Mouse (Mus musculus): Measurements from ENCODE around the gene Brip1. TPM values are rescaled to one million over a fixed set of nuclear protein-coding genes. Genes with fewer than 3 reads are reported as not detected.

The Brip1 gene
- polyA plus RNA-seq, 1 experiment from 2014 or later = 7.5 TPM

DNA sequence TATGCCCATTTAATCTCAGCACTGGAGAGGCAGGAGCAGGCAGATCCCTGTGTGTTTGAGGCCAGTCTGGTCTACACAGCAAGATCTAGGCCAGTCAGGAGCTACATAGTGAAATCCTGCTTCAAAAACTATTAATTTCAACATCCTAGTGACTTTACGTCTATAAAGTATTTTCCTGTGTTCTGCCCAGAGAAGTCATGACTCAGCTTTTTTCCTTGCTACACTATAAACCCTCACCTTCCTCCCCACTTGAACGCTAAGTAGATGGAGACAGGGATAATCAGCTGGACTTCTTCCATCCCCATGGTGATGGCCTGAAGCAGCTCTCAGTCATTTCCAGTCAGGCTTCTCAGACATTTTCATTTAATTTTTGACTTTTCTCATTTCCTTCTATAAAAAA, 187.9 kb downstream of the Brip1 start:
- no peaks in the 10 kb centered on the region for H3K36me3 ChIP-seq
- H3K9me3 ChIP-seq = no peaks in the 10 kb centered on the region
- H3K4me1 ChIP-seq = peaks cover 10% of the 10 kb centered on the region
- H3K27me3 ChIP-seq = no peaks in the 10 kb centered on the region
- no peak for ATAC-seq (ENCODE audit: insufficient number of reproducible peaks, low FRiP score, low TSS enrichment, low read depth)
- no peak overlapping the region for H3K4me2 ChIP-seq
- no peak overlapping the region for H3K4me3 ChIP-seq
- no peak overlapping the region for H3K27ac ChIP-seq
- H3K9ac ChIP-seq = no peak overlapping the region
- WGBS = 36% methylated on average over 2 of the region's 2 CpGs

DNA sequence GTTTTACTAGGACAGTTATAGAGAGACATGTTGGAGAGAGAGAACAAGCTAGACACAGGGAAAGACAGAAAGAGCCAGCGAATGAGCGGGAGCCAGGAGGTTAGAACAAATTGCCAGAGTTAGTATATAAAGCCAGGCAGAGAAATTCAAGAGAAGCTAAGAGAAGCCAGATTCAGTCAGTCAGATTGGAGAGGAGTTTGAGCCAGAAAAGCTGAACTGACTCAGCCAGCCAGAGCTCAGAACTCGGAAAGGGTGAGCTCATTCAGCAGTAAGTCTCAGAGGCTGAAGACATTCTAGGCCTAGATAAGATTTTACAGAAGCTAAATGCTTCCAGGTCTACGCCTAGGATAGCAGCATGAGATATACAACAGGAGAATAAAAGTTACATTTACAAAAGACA, 190.5 kb downstream of the Brip1 start:
- Histone ChIP-seq H3K27me3 (no peaks in the 10 kb centered on the region), H3K9me3 (no peaks in the 10 kb centered on the region), H3K4me3 (no peak overlapping the region), H3K4me2 (no peak overlapping the region), H3K36me3 (no peaks in the 10 kb centered on the region), H3K27ac (no peak overlapping the region; the same call in 1 of the 2 replicates), H3K9ac (no peak overlapping the region), H3K4me1 (peaks cover 4% of the 10 kb centered on the region; the same call in 1 of the 2 replicates)
- WGBS = 72% methylated on average over 4 of the region's 4 CpGs
- no peak for ATAC-seq (ENCODE audit: insufficient number of reproducible peaks, low FRiP score, low TSS enrichment, low read depth)

DNA sequence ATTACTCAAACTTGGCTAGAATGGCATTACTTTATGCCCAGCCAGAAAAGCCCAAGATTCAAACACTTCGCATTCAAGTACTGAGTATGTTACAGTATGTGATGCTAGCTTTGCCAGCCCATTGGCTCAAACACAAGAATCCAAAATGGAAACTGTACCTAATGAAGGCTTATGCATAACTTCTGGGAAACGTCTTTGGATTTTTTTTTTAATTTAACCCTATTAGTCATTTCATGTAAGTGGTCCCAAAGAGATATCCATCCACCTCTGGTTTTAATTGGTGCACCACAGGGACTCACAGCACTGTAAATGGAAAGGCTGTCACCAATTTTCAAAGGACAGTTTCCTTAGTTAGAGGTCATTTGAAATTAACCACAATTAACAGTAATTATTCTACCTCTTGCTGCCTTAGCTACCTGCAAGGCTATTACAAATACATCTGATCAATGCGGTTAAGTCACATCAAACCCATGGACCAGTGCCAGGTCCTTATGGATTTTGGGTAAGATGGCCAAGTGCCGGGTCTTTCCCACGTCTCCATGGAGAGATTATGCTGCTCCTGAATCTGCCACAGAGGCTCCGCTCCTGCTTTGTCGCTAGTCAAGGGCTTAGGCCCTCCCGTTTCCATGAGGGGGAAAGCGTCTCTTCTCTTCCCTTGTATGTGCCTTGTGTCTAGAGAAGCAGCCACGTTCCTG, 192.6 kb downstream of the Brip1 start:
- WGBS = 70% methylated on average over 10 of the region's 10 CpGs
- H3K36me3 ChIP-seq = no peaks in the 10 kb centered on the region
- H3K27me3 ChIP-seq = no peaks in the 10 kb centered on the region
- no peaks in the 10 kb centered on the region for H3K9me3 ChIP-seq
- no peak for ATAC-seq (ENCODE audit: insufficient number of reproducible peaks, low FRiP score, low TSS enrichment, low read depth)
- no peak overlapping the region for H3K4me2 ChIP-seq
- no peak overlapping the region for H3K4me3 ChIP-seq
- H3K9ac ChIP-seq = no peak overlapping the region
- no peak overlapping the region for H3K27ac ChIP-seq
- H3K4me1 ChIP-seq = no peaks in the 10 kb centered on the region

Other genes with a start within 250 kb of the Brip1 start
- gene Ints2, start 56.4 kb upstream of the Brip1 start, polyA plus RNA-seq (2015; fragmentation: Nextera tagmentation; extraction: Ambion mirVana) = 23.3 and 25.4 TPM in 2 replicates
- 7.5 and 9.7 TPM in 2 replicates for gene Med13, start 156.4 kb upstream of the Brip1 start, polyA plus RNA-seq (2015; fragmentation: Nextera tagmentation; extraction: Ambion mirVana)